Mouse (Mus musculus): ENCODE measurements around the gene Vmn1r50.
"Not testable (repeated sequence)": the region's sequence is repeated elsewhere in the genome, so short reads cannot be mapped to it uniquely, and the experiment has no call there.

Gene Vmn1r50

GRCm38 (mm10) chr6:90101130-90101529 is at the start of gene Vmn1r50:
Vmn1r50 (plus strand) TSS chr6:90101430.
- no peak for DNase-seq

DNA sequence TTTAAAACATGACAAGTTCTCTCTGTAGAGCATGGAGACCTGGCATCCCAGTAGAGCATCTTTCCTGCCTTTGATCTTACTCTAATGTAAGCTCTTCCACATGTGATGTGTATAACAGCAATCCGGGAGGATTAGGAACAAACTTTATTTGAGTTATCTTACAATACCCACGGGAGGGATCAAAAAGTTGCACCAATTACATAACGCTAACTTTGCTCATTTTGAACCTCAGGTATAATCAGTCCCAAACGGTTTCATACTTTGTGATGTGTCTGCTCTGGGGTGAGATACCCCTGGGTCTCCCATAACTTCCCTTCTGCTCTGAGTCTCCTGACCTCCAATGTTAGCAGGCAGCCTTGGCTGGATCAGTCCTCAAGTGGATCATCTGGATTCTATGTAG is 22.8 kb upstream of the Vmn1r50 start, which contains the start of gene Vmn1r49:
Gene Vmn1r49 (minus strand): TSS at position 101 of the 400 bp plus-strand sequence.
- DNase-seq: no peak

DNA sequence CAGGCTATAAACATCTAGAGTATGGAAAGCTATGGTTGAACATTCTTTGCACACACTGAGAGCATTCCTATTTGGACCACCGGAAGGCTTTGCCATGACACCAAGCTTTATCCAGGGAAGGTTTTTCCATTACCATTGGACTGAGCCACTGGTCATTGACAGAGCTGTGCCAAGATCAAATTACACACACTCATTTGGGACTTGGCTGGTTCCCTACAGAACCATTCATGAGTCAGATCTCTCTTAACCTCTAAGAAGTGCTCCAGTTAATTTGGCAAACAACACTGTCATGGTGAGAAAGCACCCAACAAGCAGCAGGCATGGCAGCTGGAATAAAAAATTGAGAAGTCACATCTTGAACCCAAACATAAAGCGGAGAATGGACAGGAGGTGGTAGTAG is 664 bp upstream of the Vmn1r50 start:
- DNase-seq: no peak

DNA sequence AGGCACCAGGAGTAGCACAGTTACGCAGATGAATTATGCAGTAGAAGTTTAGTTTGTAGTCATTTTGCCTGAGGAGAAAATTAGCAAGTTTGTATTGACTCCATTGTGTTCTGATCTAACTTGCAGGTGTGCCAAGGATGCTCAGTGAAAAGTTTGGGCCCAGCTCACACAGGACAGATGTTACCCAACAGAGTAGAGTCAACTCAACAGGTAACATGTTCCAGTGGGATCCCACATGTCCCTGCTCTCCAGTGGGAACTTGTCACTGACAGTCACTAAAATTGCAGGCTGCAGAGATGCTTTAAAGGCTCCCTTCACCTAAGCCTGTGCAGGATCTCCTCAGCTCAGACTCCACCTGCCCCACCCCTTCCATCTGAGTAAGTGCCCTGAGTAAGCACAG is 21.1 kb downstream of the Vmn1r50 start, which contains the start of gene Vmn1r51:
Gene Vmn1r51 (plus strand): TSS at position 301 of the 400 bp plus-strand sequence.
- DNase-seq: not testable (repeated sequence)

Data from thymus, postnatal 25 days (tissue).